Mouse (Mus musculus): ENCODE measurements at regions not wholly inside any gene's neighbourhood (a gene's known extent, or its start where the extent isn't known, plus 50 kb on each side); places are given as distances from the start of the nearest gene placed in this dataset.

DNA sequence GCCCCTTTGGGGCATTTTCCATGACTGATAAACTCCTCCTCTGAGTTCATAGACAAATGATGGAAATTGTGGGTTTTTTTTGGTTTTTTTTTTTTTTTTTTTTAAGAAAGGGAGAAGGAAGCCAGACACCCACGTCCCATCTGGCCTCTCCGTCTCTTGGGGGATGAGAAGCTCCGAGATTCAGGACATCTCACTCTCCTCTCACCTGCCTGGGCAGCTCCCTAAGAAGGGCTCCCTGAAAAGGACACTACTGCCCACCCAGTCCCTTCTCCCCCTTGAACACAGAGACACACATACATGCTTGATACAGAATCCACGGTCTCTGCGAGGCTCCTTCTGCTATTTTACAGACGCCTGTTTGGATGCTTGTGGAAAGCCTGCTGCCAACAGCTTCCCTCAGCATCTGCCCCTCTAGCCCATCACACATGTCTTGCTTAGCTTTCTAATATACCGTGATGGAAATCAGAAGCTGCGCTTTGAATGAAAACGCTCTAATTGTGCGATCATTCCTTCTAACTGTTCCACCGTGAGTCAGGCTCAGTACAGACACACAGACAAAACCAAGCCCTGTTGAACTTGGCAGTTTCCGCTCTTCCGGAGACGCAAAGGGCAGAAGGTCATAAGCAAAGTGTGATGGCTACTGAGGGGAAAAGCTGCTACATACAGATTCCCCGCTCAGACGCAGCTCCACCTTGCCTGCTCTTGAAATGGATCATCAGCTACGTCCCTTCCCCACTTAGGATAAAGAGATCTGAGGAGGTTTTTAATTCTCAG, 77.3 kb upstream of the Pmfbp1 start:
- no peak for DNase-seq

DNA sequence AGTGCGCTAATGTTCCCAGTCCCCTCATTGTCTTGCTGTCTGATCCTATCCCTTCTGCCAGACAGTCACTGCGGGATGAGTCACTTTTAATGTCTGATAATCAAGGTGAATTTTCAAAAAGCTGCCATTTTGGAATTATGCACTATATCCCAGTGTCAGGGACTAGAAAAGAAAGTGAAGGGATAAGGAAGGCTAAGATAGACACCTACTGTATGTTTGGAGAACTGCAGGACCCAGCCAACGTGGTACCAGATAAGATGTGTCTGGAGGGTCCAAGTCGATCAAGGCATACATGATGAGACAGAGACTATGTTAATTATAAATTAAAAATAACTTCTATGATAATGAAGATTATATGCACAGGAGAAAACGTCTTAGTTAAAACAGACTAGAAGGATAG, 76.6 kb upstream of the Pmfbp1 start:
- peak; percentile 7 to 38 for DNase-seq

DNA sequence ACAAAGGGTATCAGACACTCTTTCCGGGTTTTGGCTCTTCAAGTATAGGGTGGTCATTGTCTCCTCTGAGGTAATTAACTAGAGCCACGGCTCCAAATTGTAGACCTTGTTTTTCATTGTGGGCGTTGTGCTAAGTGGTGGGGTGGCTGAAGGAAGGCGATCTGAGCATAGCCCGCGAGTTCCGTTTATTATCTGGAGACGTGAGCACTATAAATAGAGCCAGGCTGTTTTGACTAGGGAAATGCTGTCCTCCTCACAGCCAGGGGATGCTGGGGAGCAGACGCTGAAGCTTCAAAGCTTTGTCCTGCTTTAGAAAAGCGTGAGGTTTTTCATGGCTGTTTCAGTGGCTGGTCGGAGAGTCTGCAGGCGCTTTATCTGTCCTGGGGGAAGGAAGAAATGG, 75.9 kb upstream of the Pmfbp1 start:
- no peak for DNase-seq

DNA sequence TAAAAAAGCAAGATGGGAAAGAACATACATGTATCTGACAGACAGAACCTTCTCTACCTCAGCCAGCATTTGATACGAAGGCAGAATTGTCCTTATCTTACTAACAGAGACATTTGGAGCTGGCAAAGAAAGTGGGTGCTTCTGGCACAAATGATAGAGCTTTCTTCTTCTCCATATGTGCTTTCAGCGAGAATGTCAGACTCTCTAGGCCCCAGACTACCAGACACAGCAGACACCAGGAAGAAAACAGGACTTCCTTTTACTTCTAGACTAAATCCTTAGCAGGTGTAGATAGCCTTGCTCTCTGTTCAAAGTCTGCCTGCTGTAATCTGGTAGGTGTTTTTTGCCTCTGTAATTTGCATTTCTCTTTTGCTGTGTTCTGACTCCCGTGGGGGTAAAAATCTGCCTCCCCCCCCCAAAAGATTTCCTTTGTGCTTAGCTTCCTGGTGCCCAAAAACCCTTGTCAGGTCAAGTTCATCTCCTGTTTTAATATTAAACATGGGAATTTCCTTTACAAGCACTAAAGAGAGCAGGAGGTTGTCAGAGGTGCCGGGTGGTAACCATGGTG, 74.7 kb upstream of the Pmfbp1 start:
- DNase-seq: no peak

DNA sequence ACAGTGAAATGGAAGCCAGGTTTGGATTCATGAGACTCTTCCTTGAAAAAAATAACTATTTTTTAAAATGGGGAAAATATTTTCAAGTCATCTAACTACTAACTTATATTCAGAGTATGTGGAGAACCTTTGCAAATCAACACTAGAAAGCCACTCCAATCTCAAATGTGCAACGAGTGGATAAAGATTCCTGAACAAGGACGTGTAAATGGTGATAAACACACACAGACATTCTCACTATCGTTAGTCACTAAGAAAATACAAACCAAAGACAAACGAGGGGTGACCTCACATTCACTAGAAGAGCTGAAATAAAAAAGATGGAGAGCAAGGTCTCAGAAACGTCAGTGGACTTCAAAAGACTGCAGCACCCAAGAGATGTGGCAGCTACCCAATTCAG, 69.8 kb upstream of the Pmfbp1 start:
- DNase-seq: no peak

DNA sequence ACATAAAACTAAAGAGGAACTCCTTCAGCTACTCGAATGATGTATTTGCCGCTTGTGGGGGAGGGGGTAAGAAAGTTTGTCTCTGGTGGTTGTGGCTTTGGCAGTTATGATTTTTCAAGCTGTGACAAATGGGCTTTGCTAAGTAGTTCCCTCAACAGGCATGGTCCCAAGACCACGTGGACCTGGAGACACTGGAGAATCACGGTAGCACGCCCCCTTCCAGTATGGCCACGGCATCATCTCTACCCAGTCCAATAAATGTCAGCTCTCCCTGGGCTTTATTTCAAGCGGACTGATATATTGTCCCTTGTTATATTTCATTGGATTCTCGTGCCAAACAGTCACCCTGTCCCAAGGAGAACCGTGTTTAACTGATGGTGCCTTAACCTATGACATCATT, 65.3 kb upstream of the Pmfbp1 start:
- no peak for DNase-seq

DNA sequence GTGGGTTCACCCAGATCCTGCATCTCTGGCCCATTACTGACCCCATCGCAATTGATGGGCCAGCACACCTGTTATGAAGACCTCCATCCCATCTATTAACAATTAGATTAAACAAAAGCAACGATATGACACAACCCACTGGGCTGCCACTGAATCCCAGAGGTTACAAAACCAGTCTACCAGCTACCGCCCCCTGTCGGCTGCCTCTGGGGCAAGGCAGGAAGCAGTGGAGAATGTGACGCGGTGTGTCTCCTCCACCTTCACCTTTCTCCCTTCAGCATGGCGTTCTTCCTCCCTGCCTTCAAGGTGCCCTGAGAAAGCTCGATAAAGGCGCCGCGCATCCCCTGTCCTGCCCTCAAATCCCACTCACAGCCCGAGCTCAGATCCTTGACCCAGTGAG, 59.3 kb upstream of the Pmfbp1 start:
- no peak for DNase-seq

DNA sequence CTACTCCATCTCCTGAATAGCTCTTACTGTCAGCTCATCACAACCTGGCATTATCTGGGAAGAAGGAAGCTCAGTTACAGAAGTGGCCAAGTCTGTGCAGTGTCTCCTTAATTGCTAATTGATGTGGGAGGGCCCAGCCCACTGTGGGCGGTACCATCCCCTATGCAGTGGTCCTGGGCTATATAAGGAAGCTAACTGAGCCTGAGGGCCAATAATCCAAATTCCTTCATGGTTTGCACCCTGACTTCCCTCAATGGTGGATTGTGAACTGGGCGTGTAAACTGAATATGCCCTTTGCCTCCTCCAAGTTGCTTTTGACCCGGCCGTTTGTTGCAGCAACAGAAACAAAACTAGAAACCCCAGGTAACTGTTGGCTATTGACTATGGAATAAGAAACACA, 57.8 kb upstream of the Pmfbp1 start:
- no peak for DNase-seq

DNA sequence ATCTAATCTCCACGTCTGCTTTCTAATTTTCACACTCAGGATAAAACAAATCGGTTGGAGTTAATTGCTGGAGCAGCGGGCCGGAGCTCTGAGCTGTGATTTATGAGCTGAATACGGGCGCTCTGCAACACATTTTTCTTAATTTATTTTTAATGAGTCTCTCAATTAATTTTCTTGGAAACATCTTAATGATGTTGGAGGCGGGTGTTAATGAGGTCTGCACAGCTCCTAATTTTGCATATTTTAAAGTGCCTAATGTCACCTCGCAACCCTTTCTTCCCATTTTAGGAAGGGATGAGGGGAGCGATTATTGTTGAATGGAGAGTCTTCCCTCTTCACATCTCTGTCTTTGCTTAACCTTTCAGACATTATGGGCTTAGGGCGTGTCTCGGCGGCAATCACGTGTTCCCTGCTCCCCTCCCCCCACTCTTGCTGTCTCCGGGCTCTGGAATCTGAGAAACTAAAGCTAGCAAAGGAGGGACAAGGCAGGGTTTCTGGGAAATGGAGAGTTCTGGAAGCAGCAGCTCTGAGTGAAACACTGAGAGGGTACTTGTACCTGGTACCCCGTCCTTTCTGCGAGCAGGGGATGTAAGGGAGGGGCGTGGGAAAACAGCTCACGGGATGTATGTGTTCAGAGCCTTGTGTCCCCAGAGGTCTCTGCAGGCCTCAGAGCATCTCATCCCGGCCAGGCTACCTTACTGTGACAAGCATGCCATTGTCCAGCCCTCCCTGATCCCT, 56.8 kb upstream of the Pmfbp1 start:
- peak; percentile 5 to 32 for DNase-seq

DNA sequence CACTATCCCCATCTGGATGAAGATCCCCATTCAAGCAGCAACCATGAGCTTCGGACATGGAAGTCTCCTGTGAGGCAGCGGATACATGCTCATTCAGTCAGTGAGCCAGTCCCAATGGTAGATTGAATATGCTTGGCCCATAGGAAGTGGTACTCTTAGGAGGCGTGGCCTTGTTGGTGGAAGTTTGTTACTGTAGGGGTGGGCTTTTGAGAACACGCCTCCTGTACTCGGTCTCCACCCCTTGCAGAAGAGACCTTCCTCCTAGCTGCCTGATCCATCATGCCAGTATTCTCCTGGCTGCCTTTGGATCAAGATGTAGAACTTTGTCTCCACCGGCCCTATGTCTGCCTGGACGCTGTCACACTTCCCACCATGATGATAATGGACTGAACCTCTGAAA, 55.3 kb upstream of the Pmfbp1 start:
- no peak for DNase-seq
